Mouse (Mus musculus) heart, adult 9 months (tissue): ENCODE measurements around the gene Tjp1.

Experiments
- DNase-seq, 2 experiments: peaks; one replicate each; pipeline ENCODE4 v3.0.0; 2022; ENCODE audit warnings: low spot score in 2 of 2

Gene Tjp1

GRCm38 (mm10) chr7:65389539-65389938 lies 138.0 kb downstream of the Tjp1 start:
- DNase-seq: no peak

- no peak for DNase-seq
These were observed 139.2 kb downstream of the Tjp1 start for GRCm38 (mm10) chr7:65388243-65389013.

GRCm38 (mm10) chr7:65387560-65388175 lies 139.9 kb downstream of the Tjp1 start:
- no peak for DNase-seq

GRCm38 (mm10) chr7:65384775-65385174 lies 142.8 kb downstream of the Tjp1 start:
- no peak for DNase-seq

- peak in 1 of 2 experiments; percentile 48 for DNase-seq
These were observed 144.9 kb downstream of the Tjp1 start for GRCm38 (mm10) chr7:65382515-65383283.

- peak; percentile 48 to 84 for DNase-seq
These were observed 145.7 kb downstream of the Tjp1 start for GRCm38 (mm10) chr7:65381896-65382295.

GRCm38 (mm10) chr7:65380716-65381115 lies 146.9 kb downstream of the Tjp1 start:
- no peak for DNase-seq

- DNase-seq: no peak
These were observed 148.6 kb downstream of the Tjp1 start for GRCm38 (mm10) chr7:65378818-65379565.

GRCm38 (mm10) chr7:65377521-65377920 lies 150.1 kb downstream of the Tjp1 start:
- DNase-seq: no peak

- no peak for DNase-seq
These were observed 152.0 kb downstream of the Tjp1 start for GRCm38 (mm10) chr7:65375621-65376020.

GRCm38 (mm10) chr7:65375176-65375575 lies 152.4 kb downstream of the Tjp1 start:
- DNase-seq: peak; percentile 66 to 82

- no peak for DNase-seq
These were observed 154.2 kb downstream of the Tjp1 start for GRCm38 (mm10) chr7:65373336-65373735.

- DNase-seq: no peak
These were observed 155.8 kb downstream of the Tjp1 start for GRCm38 (mm10) chr7:65371765-65372164.

- DNase-seq: peak; percentile 96
These were observed 156.6 kb downstream of the Tjp1 start for GRCm38 (mm10) chr7:65370787-65371616.

GRCm38 (mm10) chr7:65370381-65370786 lies 157.2 kb downstream of the Tjp1 start:
- no peak for DNase-seq

- DNase-seq: no peak
These were observed 158.5 kb downstream of the Tjp1 start for GRCm38 (mm10) chr7:65369101-65369500.

GRCm38 (mm10) chr7:65367386-65368245 lies 160.0 kb downstream of the Tjp1 start:
- DNase-seq: no peak

- no peak for DNase-seq
These were observed 161.4 kb downstream of the Tjp1 start for GRCm38 (mm10) chr7:65366153-65366552.

GRCm38 (mm10) chr7:65365560-65365959 lies 162.0 kb downstream of the Tjp1 start:
- no peak for DNase-seq

GRCm38 (mm10) chr7:65360278-65360677 lies 167.3 kb downstream of the Tjp1 start:
- DNase-seq: no peak
